Mouse (Mus musculus): ENCODE results near the gene Mia. TPM values are rescaled to one million over a fixed set of nuclear protein-coding genes. Genes with fewer than 3 reads are reported as not detected.

The Mia gene
- polyA plus RNA-seq, 1 experiment, result not detected

DNA sequence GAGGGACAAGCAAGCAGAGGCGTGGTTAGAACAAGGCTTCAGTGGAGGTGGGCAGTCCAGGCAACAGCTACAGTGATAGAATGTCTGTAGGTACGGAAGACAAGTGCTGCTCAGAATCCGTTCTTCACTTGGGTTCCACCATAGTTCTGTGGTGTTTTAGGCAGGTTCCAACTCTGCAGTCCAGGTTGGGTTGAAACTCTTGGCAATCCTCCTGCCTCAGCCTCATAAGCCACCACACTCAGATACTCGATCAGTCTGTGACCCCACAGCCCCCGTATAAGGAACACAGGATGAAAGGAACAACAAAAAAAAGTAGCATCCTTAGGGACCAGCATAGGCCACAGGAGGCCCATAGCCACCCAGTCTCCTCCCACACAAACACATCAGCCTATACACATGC lies 11.5 kb upstream of the Mia start:
- Histone ChIP-seq H3K27me3 (ENCODE audit: control insufficient read depth) (no peaks in the 10 kb centered on the region), H3K4me3 (replicated peaks) (no peak overlapping the region), H3K4me1 (ENCODE audit: control insufficient read depth) (peaks cover 41% of the 10 kb centered on the region), H3K9me3 (ENCODE audit: control insufficient read depth, low read length) (peaks cover 3% of the 10 kb centered on the region), H3K36me3 (ENCODE audit: control insufficient read depth) (peaks cover 68% of the 10 kb centered on the region)
- TF ChIP-seq GATA1 (IDR thresholded peaks at IDR 0.05; ENCODE audit: low read length) (no peak), TAL1 (IDR thresholded peaks at IDR 0.05; ENCODE audit: low read length) (no peak)

DNA sequence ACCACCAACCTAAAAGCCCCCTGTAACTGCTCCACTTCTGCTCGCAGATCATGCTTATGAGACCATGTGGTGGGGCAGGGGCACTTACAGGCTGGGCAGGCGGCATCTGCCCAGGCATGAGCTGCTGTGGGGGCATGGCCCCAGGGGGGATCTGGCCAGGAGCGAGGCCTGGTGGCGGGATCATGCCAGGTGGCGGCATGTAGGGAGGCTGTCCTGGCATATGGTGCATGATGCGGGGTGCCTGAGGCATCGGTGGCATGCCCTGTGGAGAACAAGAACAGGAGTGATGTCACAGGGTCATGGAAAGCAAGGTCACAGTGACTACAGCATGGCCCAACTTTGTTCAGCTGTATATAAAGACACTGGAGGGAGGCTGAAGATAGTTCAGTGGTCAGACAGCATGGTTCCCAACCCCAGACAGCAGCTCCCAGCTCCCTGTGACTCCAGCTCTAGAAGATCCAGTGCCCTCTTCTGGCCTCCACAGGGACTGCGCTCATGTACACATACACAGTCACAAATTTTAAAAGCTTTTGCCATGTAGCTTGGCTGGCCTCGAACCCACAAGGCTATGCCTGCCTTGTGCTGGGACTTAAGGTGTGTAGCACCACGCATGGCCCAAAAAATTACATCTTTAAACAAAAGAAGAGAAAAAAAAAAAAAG lies 8.4 kb upstream of the Mia start:
- peaks cover 96% of the 10 kb centered on the region for H3K36me3 ChIP-seq (ENCODE audit: control insufficient read depth)
- TF ChIP-seq GATA1 (IDR thresholded peaks at IDR 0.05; ENCODE audit: low read length) (no peak), TAL1 (IDR thresholded peaks at IDR 0.05; ENCODE audit: low read length) (no peak)
- H3K4me1 ChIP-seq (ENCODE audit: control insufficient read depth), result peaks cover 14% of the 10 kb centered on the region

DNA sequence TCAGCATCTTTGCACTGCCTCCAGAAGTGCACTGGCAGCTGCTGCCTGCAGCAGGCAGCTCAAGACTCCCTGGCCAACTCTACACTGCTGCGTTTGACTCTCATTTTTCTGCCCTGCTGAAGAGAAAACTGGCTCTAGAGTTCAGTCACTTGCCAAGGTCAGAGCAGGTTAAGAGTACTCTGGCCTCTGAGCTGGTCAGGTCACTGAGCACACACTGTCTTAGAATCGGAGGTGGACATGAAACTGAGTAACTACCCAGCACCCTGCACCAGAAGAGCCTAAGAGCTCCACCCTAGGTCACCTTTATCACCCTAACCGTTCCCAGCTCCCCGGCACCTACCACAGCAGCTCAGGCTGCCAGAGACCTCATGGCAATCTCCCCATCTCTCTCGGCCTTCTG lies 5.0 kb upstream of the Mia start:
- TF ChIP-seq TAL1 (IDR thresholded peaks at IDR 0.05; ENCODE audit: low read length), result no peak
- TF ChIP-seq GATA1 (IDR thresholded peaks at IDR 0.05; ENCODE audit: low read length), result no peak
- Histone ChIP-seq H3K9me3 (ENCODE audit: control insufficient read depth, low read length) (peaks cover 3% of the 10 kb centered on the region), H3K36me3 (ENCODE audit: control insufficient read depth) (peaks cover 73% of the 10 kb centered on the region), H3K27me3 (ENCODE audit: control insufficient read depth) (no peaks in the 10 kb centered on the region), H3K4me1 (ENCODE audit: control insufficient read depth) (peaks cover 1% of the 10 kb centered on the region), H3K4me3 (replicated peaks) (no peak overlapping the region)

More for the DNA sequence above, 8.4 kb upstream of the Mia start:
- Histone ChIP-seq H3K9me3 (ENCODE audit: control insufficient read depth, low read length) (peaks cover 3% of the 10 kb centered on the region), H3K27me3 (ENCODE audit: control insufficient read depth) (no peaks in the 10 kb centered on the region), H3K4me3 (replicated peaks) (no peak overlapping the region)

- Histone ChIP-seq H3K4me3 (replicated peaks) (no peak overlapping the region), H3K36me3 (ENCODE audit: control insufficient read depth) (peaks cover 62% of the 10 kb centered on the region), H3K9me3 (ENCODE audit: control insufficient read depth, low read length) (peaks cover 3% of the 10 kb centered on the region), H3K27me3 (ENCODE audit: control insufficient read depth) (no peaks in the 10 kb centered on the region), H3K4me1 (ENCODE audit: control insufficient read depth) (peaks cover 3% of the 10 kb centered on the region)
- no peak for TF ChIP-seq GATA1 (IDR thresholded peaks at IDR 0.05; ENCODE audit: low read length)
- TF ChIP-seq TAL1 (IDR thresholded peaks at IDR 0.05; ENCODE audit: low read length), result no peak
Measured at GRCm38 (mm10) chr7:27184964-27185363, 4.0 kb upstream of the Mia start.

DNA sequence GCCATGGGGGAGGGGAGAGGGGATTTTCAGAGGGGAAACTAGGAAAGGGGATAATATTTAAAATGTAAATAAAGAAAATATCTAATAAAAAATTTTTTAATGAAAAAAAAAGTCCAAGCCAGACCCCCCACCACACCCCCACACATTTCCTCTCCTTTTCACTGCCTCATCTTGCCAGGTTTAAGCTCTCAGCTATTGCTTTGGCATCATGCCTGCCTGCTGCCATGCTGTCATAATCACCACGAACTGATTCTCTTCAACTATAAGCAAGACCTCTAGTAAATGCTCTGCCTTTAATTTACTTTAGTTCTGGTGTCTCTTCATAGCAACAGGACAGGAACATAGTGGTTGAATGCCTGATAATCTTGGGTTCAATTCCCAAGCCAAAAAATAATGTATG lies 1.5 kb upstream of the Mia start:
- Histone ChIP-seq H3K4me1 (ENCODE audit: control insufficient read depth) (peaks cover 21% of the 10 kb centered on the region), H3K36me3 (ENCODE audit: control insufficient read depth) (peaks cover 38% of the 10 kb centered on the region), H3K27me3 (ENCODE audit: control insufficient read depth) (no peaks in the 10 kb centered on the region), H3K9me3 (ENCODE audit: control insufficient read depth, low read length) (no peaks in the 10 kb centered on the region), H3K4me3 (replicated peaks) (no peak overlapping the region)
- TF ChIP-seq TAL1 (IDR thresholded peaks at IDR 0.05; ENCODE audit: low read length) (no peak), GATA1 (IDR thresholded peaks at IDR 0.05; ENCODE audit: low read length) (no peak)

DNA sequence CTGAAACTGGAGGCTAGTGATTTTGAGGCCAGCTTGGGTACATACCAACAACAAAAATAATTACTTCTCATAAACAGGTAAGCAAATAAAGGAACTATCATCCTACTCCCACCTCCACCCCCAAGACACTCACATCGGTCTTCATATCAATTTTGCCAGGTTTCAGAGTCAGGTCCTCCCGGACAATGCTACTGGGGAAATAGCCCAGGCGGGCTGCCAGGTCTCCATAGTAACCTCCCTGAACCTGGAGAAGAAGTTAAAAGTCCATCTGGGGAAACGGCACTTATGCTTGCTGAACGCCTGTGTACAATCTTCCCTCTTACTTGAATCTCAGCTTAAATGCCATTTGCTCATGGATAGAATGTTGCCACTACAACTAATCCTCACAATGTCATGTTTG lies 921 bp downstream of the Mia start:
- TF ChIP-seq GATA1 (IDR thresholded peaks at IDR 0.05; ENCODE audit: low read length), result no peak
- no peak for TF ChIP-seq TAL1 (IDR thresholded peaks at IDR 0.05; ENCODE audit: low read length)
- Histone ChIP-seq H3K4me1 (ENCODE audit: control insufficient read depth) (peaks cover 21% of the 10 kb centered on the region), H3K36me3 (ENCODE audit: control insufficient read depth) (peaks cover 17% of the 10 kb centered on the region), H3K9me3 (ENCODE audit: control insufficient read depth, low read length) (no peaks in the 10 kb centered on the region), H3K4me3 (replicated peaks) (no peak overlapping the region), H3K27me3 (ENCODE audit: control insufficient read depth) (no peaks in the 10 kb centered on the region)

GRCm38 (mm10) chr7:27179217-27179918 lies 1.6 kb downstream of the Mia start:
- no peaks in the 10 kb centered on the region for H3K27me3 ChIP-seq (ENCODE audit: control insufficient read depth)
- TF ChIP-seq GATA1 (IDR thresholded peaks at IDR 0.05; ENCODE audit: low read length), result no peak
- no peak for TF ChIP-seq TAL1 (IDR thresholded peaks at IDR 0.05; ENCODE audit: low read length)
- peaks cover 22% of the 10 kb centered on the region for H3K4me1 ChIP-seq (ENCODE audit: control insufficient read depth)
- H3K4me3 ChIP-seq (replicated peaks), result peak overlapping the region; percentile 86
- no peaks in the 10 kb centered on the region for H3K9me3 ChIP-seq (ENCODE audit: control insufficient read depth, low read length)
- H3K36me3 ChIP-seq (ENCODE audit: control insufficient read depth), result peaks cover 16% of the 10 kb centered on the region

DNA sequence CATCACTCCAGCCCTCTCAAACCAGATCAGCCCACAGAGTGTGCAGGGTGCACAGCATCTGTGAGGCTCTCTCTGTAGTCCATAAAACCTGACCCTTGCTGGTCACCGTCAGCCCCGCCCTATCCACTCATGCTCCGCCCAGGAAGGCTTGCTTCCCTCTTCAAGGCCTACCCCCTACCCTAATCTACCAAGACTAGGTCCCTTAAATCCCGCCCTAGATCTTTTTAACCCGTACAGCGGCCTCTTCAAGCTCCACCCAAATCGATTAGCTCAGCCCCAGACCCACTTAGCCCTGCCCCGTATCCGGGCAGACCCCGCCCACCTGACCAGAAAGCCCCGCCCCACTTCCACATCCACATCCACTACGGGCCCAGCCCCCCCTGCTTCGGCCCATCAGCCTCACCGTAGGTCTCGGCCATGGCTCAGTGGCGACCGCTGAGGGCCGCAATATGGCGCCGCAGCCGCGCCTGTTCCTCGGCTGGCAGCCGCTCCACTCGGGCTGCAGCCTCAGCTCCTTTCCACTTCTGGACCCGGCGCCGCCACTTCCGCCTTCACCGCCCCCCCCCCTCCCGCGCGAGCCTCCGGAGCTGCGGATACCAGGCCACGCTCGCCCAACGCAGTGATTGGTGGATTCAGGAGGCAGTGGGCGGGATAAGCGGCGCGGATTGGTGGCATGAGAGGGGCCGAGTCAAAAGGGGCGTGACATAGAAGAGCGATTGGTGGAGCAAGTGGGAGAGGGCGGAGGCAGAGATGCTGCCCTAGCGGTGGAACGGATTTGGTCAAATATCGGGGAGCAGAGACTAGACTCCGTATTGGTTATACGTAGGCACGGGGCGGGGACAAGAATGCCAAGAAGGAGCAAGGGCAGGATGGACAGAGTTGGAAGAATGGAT lies 2.4 kb downstream of the Mia start, which contains the start of gene Rab4b:
Rab4b (minus strand) TSS at position 573 of the 893 bp plus-strand sequence.
- peak within 1 kb of the TSS; percentile 86 for H3K4me3 ChIP-seq (replicated peaks)
- no peaks in the 10 kb centered on the region for H3K9me3 ChIP-seq (ENCODE audit: control insufficient read depth, low read length)
- no peaks in the 10 kb centered on the region for H3K27me3 ChIP-seq (ENCODE audit: control insufficient read depth)
- H3K36me3 ChIP-seq (ENCODE audit: control insufficient read depth), result peaks cover 20% of the 10 kb centered on the region
- TF ChIP-seq GATA1 (IDR thresholded peaks at IDR 0.05; ENCODE audit: low read length), result no peak
- TF ChIP-seq TAL1 (IDR thresholded peaks at IDR 0.05; ENCODE audit: low read length), result no peak
- H3K4me1 ChIP-seq (ENCODE audit: control insufficient read depth), result peaks cover 27% of the 10 kb centered on the region

- H3K36me3 ChIP-seq (ENCODE audit: control insufficient read depth), result peaks cover 18% of the 10 kb centered on the region
- H3K4me1 ChIP-seq (ENCODE audit: control insufficient read depth), result peaks cover 27% of the 10 kb centered on the region
- no peaks in the 10 kb centered on the region for H3K9me3 ChIP-seq (ENCODE audit: control insufficient read depth, low read length)
- TF ChIP-seq TAL1 (IDR thresholded peaks at IDR 0.05; ENCODE audit: low read length) (no peak), GATA1 (IDR thresholded peaks at IDR 0.05; ENCODE audit: low read length) (no peak)
- H3K4me3 ChIP-seq (replicated peaks), result peak overlapping the region; percentile 86
- H3K27me3 ChIP-seq (ENCODE audit: control insufficient read depth), result no peaks in the 10 kb centered on the region
Measured at GRCm38 (mm10) chr7:27177942-27178323, 3.0 kb downstream of the Mia start.

Data from erythroblast, embryonic 14.5 days (primary cell).